Mouse (Mus musculus) embryonic fibroblast, embryonic 13.5 days (primary cell): Measurements from ENCODE around the gene Aph1a.

Experiments
- CTCF ChIP-seq: IDR thresholded peaks from 2 replicates; pipeline ENCODE4 v1.5.1; 2011; ENCODE audit warnings: mild to moderate bottlenecking, control low read depth, low read length, moderate library complexity, borderline replicate concordance; ENCODE audit not compliant: insufficient read depth
- POLR2A ChIP-seq: IDR thresholded peaks from 2 replicates; pipeline ENCODE4 v1.6.1; 2011; ENCODE audit warnings: low read depth, mild to moderate bottlenecking, control low read depth, low read length, moderate library complexity

DNA sequence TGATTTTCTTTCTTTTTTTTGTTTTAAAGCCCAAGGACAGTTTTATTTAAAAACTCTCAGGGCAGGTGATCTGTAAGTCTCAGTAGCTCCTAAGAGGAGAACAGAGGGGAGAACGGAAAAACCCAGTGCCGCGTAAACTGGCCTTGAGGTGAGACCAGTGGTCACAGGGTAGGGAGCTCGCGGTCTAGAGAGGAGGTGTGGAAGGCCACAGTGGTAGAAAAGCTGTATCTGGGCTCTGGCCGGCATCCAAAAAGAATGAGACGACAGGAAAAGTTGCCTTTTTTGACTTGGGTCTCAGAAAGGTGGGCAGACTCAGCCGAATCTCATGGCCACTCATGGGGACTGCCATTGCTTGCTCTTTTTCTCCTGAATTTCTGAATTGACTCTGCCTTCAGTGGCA, 44.4 kb downstream of the Aph1a start:
- no peak for TF ChIP-seq POLR2A
- TF ChIP-seq CTCF: no peak
